Mouse (Mus musculus) hindbrain, embryonic 16.5 days (tissue): Measurements from ENCODE around the gene Cd164l2. TPM values are rescaled to one million over a fixed set of nuclear protein-coding genes. Genes with fewer than 3 reads are reported as not detected.

ENCODE experiments used
- ATAC-seq: fragments of 200-750 bp; cut with Nextera tagmentation; 2 replicates; pipeline ENCODE4 v1.8.0; 2017; ENCODE audit warnings: moderate TSS enrichment, moderate library complexity
- H3K27ac ChIP-seq: fragments of 300-500 bp; sonication (generic); 2 replicates; pipeline ENCODE4 v1.5.1; 2014; ENCODE audit warnings: low read depth, mild to moderate bottlenecking, control low read depth, low read length, moderate library complexity
- H3K27me3 ChIP-seq: fragments of 300-500 bp; sonication (generic); replicated peaks from 2 replicates; pipeline ENCODE4 v1.6.1; 2014; ENCODE audit warnings: low read length; ENCODE audit not compliant: control insufficient read depth, insufficient read depth
- H3K36me3 ChIP-seq: fragments of 300-500 bp; sonication (generic); 2 replicates; pipeline ENCODE4 v1.6.1; 2014; ENCODE audit warnings: mild to moderate bottlenecking, low read length, moderate library complexity, mixed read lengths; ENCODE audit not compliant: control insufficient read depth, insufficient read depth
- H3K4me1 ChIP-seq: fragments of 300-500 bp; sonication (generic); 2 replicates; pipeline ENCODE4 v1.6.1; 2014; ENCODE audit warnings: low read depth, low read length; ENCODE audit not compliant: control insufficient read depth, insufficient read depth
- H3K4me2 ChIP-seq: fragments of 300-500 bp; sonication (generic); 2 replicates; pipeline ENCODE4 v1.6.1; 2014; ENCODE audit warnings: mild to moderate bottlenecking, low read length, control low read depth, moderate library complexity
- H3K4me3 ChIP-seq: fragments of 300-500 bp; sonication (generic); 2 replicates; pipeline ENCODE4 v1.5.1; 2014; ENCODE audit warnings: mild to moderate bottlenecking, low read length, control low read depth, moderate library complexity
- H3K9ac ChIP-seq: fragments of 300-500 bp; sonication (generic); 2 replicates; pipeline ENCODE4 v1.6.1; 2014; ENCODE audit warnings: low read depth, mild to moderate bottlenecking, control low read depth, low read length, moderate library complexity
- H3K9me3 ChIP-seq: fragments of 300-500 bp; sonication (generic); 2 replicates; pipeline ENCODE4 v1.6.1; 2014; ENCODE audit warnings: mild to moderate bottlenecking, low read length, moderate library complexity; ENCODE audit not compliant: control insufficient read depth
- WGBS: fragments of 180-500 bp; shearing (Covaris S2); extraction: QIAGEN DNeasy Blood & Tissue Kit; methylation state at CpG from one replicate; pipeline ENCODE4 v1.1.7; 2014; 5-methylcytosine and 5-hydroxymethylcytosine counted together
- polyA plus RNA-seq: library from polyadenylated mRNA; unstranded; fragments of >200 nt; fragmentation: Nextera tagmentation; extraction: Ambion mirVana; gene quantifications from 2 replicates; pipeline ENCODE4 v1.2.1, GENCODE M21; 2015

The Cd164l2 gene
- polyA plus RNA-seq, 1 experiment from 2014 or later = 8.3 TPM

DNA sequence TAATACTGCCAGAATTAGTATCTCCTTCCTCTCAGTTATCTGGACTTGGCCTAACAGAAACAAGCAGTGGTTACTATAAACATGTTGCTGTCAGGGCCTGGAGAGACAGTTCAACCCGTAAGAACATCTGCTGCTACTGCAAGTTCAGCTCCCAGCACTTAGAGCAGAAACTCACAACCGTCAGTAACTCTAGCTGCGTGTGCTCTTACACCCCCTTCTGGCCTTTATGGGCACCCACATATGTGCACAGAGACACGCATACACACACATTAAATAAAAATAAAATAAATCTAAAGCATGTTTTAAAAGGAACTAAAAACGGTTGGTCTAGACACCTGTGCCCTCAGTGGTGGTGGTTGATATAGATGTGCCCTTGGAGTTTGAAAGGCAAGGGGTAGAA, 25.1 kb upstream of the Cd164l2 start:
- Histone ChIP-seq H3K4me1 (no peaks in the 10 kb centered on the region), H3K4me2 (no peak overlapping the region), H3K36me3 (peaks cover 16% of the 10 kb centered on the region), H3K9ac (no peak overlapping the region), H3K27ac (no peak overlapping the region), H3K4me3 (no peak overlapping the region), H3K27me3 (no peaks in the 10 kb centered on the region), H3K9me3 (no peaks in the 10 kb centered on the region)
- ATAC-seq = no peak
- whole genome bisulfite sequencing = 95% methylated on average over 5 of the region's 5 CpGs

DNA sequence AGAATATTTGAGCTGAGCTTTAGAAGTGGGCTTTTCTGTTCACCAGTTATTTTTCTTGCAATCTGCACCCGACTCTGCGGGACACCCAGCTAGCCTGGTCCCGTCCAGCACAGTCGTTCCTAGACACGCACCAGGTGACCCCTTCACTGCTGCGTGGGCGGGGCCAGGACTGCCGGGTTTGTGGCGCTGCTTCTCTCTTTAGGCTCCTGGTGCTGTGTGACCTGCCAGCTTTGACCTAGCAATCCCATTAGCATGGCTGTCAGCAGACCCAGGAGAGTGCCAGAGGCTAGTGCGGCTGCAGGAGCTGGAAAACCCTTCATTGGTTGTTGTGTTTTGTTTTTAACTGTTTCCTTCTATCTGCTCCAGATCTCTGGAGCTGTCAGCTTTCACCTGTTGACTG, 22.5 kb upstream of the Cd164l2 start:
- Histone ChIP-seq H3K36me3 (peaks cover 22% of the 10 kb centered on the region), H3K9ac (no peak overlapping the region), H3K9me3 (no peaks in the 10 kb centered on the region), H3K4me2 (no peak overlapping the region), H3K4me3 (no peak overlapping the region), H3K27ac (no peak overlapping the region), H3K4me1 (no peaks in the 10 kb centered on the region), H3K27me3 (no peaks in the 10 kb centered on the region)
- no peak for ATAC-seq
- WGBS = 72% methylated on average over 10 of the region's 10 CpGs

DNA sequence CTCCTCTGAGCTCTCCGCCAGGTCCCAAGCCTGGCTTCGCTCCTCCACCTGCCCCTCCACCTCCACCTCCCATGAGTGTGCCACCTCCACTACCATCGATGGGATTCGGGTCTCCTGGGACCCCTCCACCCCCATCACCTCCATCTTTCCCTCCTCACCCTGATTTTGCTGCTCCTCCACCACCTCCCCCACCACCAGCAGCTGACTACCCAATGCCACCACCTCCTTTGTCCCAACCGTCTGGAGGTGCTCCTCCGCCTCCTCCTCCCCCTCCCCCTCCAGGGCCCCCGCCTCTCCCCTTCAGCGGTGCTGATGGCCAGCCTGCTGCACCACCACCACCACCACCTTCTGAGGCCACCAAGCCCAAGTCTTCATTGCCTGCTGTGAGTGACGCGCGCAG, 17.4 kb upstream of the Cd164l2 start:
- Histone ChIP-seq H3K4me3 (no peak overlapping the region), H3K27ac (no peak overlapping the region), H3K27me3 (no peaks in the 10 kb centered on the region), H3K4me2 (no peak overlapping the region), H3K4me1 (peaks cover 32% of the 10 kb centered on the region), H3K9me3 (no peaks in the 10 kb centered on the region), H3K9ac (no peak overlapping the region), H3K36me3 (peaks cover 27% of the 10 kb centered on the region)
- WGBS = 88% methylated on average over 11 of the region's 11 CpGs
- no peak for ATAC-seq

DNA sequence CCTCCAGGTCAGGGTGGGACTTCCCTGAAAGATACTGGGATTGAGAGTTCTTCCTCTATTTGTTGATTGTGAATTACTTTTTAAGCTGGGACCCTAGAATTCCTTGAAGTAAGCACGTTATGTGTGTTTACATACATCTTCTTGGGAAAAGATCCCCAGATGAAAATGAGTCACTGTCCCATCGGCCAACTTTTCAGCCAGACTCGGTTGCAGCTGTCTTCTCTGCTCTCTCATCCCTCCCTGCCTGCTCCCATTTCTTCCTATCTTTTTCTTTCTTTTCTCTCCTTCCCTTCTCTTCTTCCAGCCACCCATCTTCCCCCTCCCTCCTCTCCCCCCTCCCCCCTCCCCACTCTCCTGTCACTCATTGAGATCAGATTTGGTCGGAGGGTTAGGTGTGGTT, 16.9 kb upstream of the Cd164l2 start:
- Histone ChIP-seq H3K36me3 (peaks cover 27% of the 10 kb centered on the region), H3K4me1 (peaks cover 34% of the 10 kb centered on the region), H3K4me3 (no peak overlapping the region), H3K9me3 (no peaks in the 10 kb centered on the region), H3K4me2 (no peak overlapping the region), H3K27me3 (no peaks in the 10 kb centered on the region), H3K27ac (no peak overlapping the region), H3K9ac (no peak overlapping the region)
- 72% methylated on average over 4 of the region's 4 CpGs for WGBS
- ATAC-seq = no peak

DNA sequence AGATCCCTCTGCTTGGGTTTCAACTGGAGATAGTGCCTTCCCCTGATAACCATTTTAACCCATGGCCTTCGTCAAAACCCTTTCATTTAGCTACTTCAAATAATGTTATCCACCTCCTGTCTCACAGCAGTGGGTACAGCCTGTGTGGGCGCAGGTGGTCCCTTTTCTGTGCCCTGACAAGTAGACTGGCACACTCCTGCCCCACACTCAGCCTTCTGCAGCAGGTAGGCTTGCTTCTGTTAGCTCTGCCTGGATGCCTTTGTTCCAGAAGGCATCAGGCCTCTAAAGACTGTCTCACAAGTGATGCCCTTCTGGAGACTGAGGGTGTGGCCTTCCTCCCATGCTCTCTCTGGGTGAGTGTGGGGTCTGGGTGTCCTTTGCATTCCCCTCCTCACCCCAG, 15.8 kb upstream of the Cd164l2 start:
- no peak overlapping the region for H3K9ac ChIP-seq
- 92% methylated on average over 2 of the region's 2 CpGs for WGBS

DNA sequence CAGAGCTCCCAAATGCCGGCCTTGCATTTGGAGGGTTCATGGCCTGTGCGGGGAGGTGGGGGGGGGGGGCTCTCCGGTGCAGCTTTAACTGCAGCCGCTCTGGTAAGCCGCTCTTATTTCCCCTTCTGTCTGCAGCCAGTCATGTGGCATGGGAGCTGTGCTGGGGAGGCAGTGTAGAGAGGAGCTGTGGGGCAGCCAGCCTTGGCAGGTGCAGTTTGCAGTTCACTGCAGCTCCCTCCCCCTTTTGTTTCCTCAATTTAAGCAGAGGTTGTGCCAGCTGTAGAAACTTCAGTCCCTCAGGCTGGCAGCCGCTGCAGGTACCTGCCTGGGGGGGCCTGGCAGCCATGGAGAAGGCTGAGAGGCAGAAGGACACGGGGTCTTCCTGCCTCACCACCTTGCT, 15.1 kb upstream of the Cd164l2 start:
- H3K4me3 ChIP-seq = no peak overlapping the region
- H3K36me3 ChIP-seq = peaks cover 13% of the 10 kb centered on the region
- no peaks in the 10 kb centered on the region for H3K27me3 ChIP-seq
- ATAC-seq = peak; percentile 53
- H3K9me3 ChIP-seq = no peaks in the 10 kb centered on the region
- H3K4me2 ChIP-seq = no peak overlapping the region
- 22% methylated on average over 7 of the region's 7 CpGs for WGBS
- H3K9ac ChIP-seq = peak overlapping the region; percentile 47
- peaks cover 49% of the 10 kb centered on the region for H3K4me1 ChIP-seq
- peak overlapping the region; percentile 88 for H3K27ac ChIP-seq

More for the DNA sequence above, 15.8 kb upstream of the Cd164l2 start:
- no peak for ATAC-seq
- H3K4me3 ChIP-seq = no peak overlapping the region
- H3K4me1 ChIP-seq = peaks cover 45% of the 10 kb centered on the region
- H3K27ac ChIP-seq = peak overlapping the region; percentile 88
- H3K4me2 ChIP-seq = no peak overlapping the region
- peaks cover 18% of the 10 kb centered on the region for H3K36me3 ChIP-seq
- no peaks in the 10 kb centered on the region for H3K9me3 ChIP-seq
- H3K27me3 ChIP-seq = no peaks in the 10 kb centered on the region

DNA sequence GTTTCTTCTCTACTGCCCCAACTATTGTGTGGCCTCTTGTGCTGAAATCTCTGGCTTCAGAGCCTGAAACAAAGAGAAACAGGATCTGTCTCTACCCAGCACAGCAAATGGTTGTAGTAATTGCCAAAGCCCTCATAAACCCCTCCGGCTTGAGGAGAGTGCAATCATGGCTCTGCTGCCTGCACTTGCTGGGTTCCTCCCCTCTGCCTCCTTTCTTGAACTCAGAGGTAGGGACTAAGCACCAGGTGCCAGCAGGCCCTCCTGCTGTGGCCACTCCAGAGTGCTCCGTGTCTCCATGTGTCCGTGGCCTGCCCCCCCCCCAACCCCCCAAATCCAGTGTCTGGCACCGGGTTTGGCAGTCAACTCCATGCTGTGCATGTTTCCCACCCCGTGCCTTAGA, 14.6 kb upstream of the Cd164l2 start:
- peak overlapping the region; percentile 47 for H3K9ac ChIP-seq
- H3K27ac ChIP-seq = peak overlapping the region; percentile 88
- peaks cover 49% of the 10 kb centered on the region for H3K4me1 ChIP-seq
- no peak overlapping the region for H3K4me3 ChIP-seq
- H3K27me3 ChIP-seq = no peaks in the 10 kb centered on the region
- H3K36me3 ChIP-seq = peaks cover 12% of the 10 kb centered on the region
- 6% methylated on average over 5 of the region's 5 CpGs for WGBS
- H3K4me2 ChIP-seq = no peak overlapping the region; the same call in 1 of the 2 replicates
- no peaks in the 10 kb centered on the region for H3K9me3 ChIP-seq
- ATAC-seq = peak; percentile 6; the same call in 1 of the 2 replicates

DNA sequence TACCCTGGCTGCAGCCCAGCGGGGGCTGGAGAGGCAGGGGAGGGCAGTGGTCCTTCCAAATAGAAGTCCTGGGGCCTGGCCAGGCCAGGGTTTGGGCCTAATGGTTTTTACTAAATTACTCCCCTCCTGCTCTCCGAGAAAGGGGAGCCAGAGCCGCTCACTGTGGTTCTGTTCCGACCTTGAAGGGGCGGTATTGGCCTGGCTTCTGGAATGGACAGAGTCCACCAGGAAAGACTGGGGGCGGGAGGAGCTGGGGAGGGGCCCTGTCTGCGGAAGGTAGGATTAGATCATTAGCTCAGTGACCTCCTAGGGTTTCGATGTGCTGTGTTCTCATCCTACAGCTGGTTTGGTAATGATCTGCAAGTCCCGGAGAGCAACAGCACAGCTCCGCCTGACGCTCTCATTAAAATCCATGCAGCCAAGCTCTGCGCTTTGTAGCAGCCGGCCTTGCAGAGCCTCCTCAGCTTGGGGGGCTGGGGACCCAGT, 14.1 kb upstream of the Cd164l2 start:
- peaks cover 8% of the 10 kb centered on the region for H3K36me3 ChIP-seq
- no peak overlapping the region for H3K4me3 ChIP-seq
- H3K27ac ChIP-seq = peak overlapping the region; percentile 88
- no peaks in the 10 kb centered on the region for H3K9me3 ChIP-seq
- no peaks in the 10 kb centered on the region for H3K27me3 ChIP-seq
- peak; percentile 41 for ATAC-seq
- H3K9ac ChIP-seq = peak overlapping the region; percentile 33; the same call in 1 of the 2 replicates
- peaks cover 49% of the 10 kb centered on the region for H3K4me1 ChIP-seq
- H3K4me2 ChIP-seq = no peak overlapping the region; the same call in 1 of the 2 replicates
- 18% methylated on average over 13 of the region's 13 CpGs for WGBS

DNA sequence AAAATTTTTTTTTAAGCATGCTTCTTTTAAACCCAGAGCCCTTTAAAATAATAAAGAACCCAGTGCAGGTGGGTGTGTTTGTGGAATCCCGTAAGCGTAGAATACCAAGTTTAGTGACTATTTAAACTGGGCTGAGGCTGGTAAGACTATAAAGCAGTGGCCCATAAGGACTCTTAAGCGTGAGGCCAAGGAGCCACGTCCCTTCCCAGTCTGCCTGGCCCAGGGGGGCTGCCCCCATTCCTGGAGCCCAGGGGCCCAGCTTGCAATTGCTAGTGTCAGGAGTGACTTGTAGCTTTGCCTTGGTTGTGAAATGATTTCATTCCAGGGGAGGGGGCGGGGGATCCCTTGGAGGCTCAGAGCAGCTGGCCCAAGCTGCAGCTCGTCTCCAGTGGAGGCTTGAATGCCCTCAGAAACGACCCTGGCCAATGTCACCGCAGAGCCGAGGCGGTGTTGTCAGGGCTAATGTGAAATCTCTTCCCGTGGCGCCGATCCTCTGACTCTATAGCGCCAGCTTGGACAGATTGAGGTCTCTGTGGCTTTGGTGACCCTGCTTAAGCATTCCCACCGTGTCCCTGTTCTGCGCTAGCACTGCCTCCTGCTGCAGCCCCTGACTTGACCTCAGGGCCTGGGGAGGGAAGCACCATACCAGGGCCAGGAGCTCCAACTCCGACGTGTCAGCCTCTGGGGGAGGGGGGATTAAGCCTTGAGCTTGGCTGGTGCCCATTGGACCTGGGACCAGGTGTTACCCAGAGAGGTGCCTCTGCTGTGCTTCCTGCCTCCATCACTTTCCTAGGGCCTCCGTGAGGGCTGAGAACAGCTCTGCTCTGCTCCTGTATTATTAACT, 13.4 kb upstream of the Cd164l2 start:
- H3K4me1 ChIP-seq = peaks cover 49% of the 10 kb centered on the region

More for the DNA sequence above, 13.4 kb upstream of the Cd164l2 start:
- Histone ChIP-seq H3K27ac (peak overlapping the region; percentile 88), H3K9me3 (no peaks in the 10 kb centered on the region), H3K9ac (peak overlapping the region; percentile 53), H3K36me3 (peaks cover 8% of the 10 kb centered on the region), H3K27me3 (no peaks in the 10 kb centered on the region), H3K4me3 (no peak overlapping the region), H3K4me2 (no peak overlapping the region)
- 15% methylated on average over 19 of the region's 19 CpGs for WGBS
- 0 out of 2 replicates have a peak, but pooled peaks have one; percentile 12 for ATAC-seq
